Mouse (Mus musculus) common myeloid progenitor, adult 5-6 weeks (primary cell): ENCODE measurements around the gene Atp11a. TPM values are rescaled to one million over a fixed set of nuclear protein-coding genes. Genes with fewer than 3 reads are reported as not detected.

Source experiments
- ATAC-seq: replicated peaks from 2 replicates; pipeline ENCODE4 v1.8.0; 2016; ENCODE audit warnings: low read depth, mild to moderate bottlenecking, moderate TSS enrichment, inconsistent platforms; ENCODE audit not compliant: poor library complexity, severe bottlenecking
- total RNA-seq: library from RNA; stranded (forward); fragments of 200-1000, 187-1606 nt; gene quantifications from 2 replicates; pipeline ENCODE4 v1.2.3, GENCODE M21; 2017

Gene Atp11a
- 6.8 and 9.4 TPM in 2 replicates for total RNA-seq

DNA sequence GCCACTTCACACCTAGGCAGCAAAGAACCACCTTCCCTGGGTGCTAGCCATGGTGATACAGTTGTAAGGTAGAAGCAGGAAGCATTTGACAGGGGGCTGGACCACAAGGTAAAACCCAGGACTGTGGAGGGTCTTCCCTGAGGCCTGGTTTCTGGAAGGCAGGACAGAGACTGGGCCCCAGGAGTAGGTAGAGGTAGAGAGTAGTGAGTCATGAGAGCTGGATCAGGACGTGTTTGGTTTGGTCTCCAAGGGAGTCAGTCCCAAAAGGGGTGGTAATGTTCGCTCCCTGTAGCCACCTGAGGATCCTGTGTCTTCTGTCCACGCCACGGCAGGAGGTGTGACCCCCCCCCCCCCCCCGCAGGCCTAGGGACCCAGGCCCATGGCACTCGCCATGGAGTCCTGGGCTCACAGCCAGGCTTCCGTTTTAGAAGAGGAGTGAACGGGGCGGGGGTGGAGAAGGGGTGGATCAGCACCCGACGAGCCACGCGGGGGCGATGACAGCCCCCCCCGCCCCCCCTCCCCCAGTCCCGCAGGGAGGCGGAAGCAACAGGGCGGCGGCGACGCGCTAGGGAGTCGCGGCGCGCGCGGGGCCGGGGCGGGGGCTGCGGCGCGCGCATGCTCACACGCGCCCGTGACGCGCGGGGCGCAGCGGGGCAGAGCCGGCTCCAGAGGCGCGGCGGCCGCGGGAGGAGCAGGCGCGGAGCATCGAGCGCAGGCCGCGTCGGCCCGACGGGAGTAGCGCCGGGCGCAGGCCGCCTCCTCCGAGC lies at the start of gene Atp11a:
Atp11a (plus strand) TSS at position 624 of the 767 bp plus-strand sequence.
- peak; percentile 40 for ATAC-seq

DNA sequence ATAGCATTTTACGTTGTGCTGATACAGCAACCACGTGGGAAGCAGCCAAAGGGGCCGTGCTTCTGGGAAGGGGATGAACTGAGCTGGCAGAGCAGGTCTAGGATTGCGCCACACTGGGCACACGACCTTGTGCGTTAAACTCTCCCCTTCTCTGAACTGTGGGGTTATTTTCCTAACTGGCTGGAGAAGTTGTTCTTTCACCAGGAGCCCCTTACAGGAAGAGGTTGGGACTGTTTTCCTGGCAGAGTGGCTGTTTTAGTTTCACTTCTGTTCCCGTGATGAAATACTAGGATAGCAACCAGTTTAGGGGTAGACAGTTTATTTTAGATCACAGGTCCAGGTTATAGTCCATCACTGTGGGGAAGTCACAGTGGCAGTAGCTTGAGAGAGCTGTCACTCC lies 45.2 kb upstream of the Atp11a start:
- peak; percentile 56 for ATAC-seq

DNA sequence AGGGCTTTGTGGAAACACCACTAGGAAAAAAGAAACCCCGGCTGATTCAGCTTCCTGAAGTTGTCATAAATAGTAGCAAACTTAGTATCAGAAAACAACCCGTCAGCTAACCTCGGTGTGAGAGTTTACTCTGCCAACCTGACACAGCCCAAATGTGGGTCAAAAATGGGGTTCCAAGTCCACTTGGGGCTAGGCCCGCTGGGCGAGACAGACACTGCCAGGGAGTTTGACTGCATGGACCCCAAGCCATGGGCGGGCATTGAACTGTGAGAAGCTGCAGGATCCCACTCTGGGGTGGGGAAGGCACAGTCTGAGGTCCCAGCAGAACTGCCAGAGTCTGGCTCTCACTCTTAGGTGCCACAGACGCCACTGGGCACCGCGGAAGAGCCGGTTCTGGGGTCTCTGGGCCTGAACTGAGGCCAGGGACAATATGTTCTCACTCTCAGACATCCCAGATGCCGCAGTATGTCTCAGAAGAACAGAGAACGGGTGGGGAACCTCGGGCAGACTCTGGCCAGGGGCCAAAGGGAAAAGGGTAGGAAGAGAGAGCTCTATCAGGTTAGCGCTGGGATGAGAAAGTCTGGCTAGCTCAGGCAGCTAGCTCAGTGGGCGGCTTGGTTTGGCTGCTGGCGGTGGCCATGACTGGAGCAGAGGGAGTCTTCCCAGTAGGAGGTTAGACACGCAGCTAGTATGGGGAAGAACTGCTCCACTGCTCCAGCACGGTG lies 40.8 kb upstream of the Atp11a start:
- no peak for ATAC-seq

DNA sequence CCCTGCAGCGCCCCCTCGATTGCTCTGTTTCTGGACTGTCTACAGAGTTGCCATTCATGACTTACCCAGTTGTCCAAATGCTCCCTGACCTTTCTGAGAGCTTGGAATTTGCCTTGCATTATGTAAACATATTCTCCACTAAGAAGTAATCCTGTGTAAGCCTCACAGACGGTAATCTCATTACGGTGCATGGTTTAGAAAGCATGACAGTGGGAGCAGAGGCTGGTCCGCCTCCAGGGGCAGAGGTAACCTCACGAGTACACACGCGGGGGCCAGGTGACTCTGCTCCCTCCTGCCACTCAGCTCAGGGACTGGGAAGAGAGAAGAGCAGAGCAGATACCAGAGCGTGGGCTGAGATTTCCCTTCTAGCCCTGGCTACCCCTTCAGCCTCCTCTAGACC lies 37.7 kb upstream of the Atp11a start:
- no peak for ATAC-seq

DNA sequence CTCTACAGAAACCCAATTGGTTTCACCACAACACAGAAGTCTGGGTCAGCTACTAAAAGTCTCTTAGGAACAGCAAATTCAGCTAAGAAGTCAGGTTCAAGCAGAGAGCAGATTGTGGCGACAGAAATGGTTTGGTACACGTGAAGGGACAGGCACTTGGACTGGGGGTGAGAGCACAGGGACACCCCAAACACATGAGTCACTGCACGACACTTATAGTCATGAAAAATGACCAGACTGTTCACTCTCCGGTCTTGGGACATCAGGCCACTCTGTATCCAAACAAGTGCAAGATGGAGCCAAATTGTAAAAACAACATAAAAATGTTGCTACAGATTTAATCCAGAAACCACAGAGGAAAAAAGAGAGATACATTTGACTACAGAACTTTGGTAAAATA lies 28.2 kb upstream of the Atp11a start:
- no peak for ATAC-seq

DNA sequence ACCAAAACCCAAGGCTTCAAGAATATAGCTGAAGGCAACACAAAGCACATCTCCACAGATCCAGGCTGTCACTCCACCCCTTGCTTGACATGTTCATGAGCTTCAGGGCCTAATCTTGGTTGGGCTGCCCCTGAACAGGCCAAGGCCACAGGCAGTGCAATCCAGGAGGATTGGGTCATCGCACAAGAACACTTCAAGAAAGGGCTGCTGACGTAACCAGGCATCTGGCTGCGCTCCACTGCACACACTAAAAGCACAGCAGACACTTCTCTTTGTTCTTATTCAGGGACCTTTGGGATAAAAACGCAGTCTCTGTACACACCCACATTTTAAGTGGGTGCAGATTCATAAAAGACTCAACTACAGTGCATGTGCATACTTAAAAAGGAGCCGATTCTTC lies 26.0 kb upstream of the Atp11a start:
- ATAC-seq, result no peak

DNA sequence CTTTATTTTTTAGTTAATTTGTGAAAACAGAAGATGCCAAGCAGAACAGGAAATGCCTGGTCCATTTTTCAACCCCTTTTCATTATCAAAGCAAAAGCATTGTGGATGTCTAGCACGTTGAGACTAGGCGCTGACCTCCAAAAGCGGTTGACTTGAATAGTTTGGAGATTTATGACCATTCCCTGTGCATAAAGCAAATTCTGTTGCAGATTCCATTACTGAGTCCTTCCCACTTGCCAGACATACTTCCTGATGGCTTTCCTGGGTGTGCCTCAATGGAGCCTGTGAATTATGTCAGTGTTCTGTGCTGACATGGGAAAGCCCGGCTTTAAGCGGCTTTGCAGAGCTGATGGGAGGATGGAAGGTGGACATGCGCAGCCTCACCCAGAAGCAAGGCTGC lies 24.4 kb upstream of the Atp11a start:
- no peak for ATAC-seq

DNA sequence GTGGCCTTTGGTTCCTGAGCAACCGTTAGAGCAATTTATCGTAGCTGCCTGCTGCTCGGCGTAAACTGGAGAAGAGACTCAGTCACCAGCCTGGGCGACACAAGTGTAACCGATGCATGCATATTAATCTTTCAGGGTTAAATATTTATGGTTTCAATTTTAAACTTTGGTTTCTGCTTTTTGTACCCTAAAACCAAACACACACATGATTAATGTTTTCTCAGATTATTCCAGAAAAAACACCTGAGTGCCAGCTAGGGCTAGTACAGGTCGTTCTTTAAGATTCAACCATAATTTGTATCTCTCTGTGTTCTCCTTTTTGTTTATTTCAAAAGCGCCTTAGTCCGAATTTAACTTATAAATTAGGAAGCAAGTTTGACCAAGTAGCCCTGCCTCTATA lies 17.7 kb upstream of the Atp11a start:
- no peak for ATAC-seq

DNA sequence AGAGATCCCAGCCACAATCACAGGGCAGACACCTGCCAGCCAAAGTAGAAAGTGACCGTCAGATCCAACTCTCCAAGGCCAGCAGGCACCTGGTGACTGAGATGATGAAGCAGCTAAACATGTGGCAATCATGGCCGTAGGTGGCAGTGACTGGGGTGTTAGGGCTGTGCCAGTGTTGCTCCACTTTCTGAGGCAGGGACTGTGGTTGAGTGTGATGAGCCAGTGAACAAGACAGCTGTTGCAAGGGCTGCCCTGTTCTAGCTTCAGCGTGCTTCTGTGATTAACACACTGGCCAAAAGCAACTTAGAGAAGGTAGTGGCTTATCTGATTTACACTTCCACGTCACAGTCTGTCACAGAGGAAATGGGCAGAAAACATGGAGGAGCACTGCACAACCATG lies 13.4 kb upstream of the Atp11a start:
- ATAC-seq, result no peak

DNA sequence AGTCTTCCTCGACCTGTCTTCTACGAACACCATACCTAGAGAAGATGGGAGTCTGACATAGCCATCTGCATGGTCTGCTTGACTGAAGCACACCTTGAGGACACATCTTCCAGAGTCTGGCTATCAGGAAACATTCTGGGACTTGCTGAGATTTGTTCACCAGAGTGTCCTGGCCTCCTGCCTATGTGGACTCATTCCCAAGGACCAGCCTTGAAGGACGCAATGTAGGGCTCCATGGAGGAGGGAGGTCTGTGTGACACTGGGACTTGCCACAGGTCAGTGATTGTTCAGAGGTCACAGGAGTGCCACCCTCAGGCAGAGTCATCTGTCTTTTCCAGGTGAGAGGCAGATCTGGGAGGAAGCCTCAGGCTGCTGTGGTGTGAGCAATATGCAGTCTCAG lies 8.6 kb upstream of the Atp11a start:
- ATAC-seq, result no peak

DNA sequence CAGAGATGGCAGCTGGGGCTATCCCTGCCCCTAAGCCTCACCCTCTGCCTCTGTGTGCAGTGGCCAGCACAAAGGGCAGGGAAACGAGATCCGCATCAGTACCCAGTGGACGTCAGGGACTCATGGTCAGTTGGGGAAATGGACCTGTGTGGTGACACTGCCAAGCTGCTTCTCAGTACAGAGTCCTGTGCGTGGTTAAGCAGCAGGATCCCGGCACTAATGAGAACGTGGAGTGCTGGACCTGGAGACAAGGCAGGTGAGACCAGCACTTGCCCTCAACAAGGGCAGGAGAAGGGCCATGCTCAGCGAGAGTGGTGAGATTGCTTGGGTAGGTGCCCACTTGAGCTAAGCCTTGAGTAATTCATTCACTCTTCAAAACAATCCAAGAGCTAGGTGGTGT lies 7.7 kb upstream of the Atp11a start:
- no peak for ATAC-seq

DNA sequence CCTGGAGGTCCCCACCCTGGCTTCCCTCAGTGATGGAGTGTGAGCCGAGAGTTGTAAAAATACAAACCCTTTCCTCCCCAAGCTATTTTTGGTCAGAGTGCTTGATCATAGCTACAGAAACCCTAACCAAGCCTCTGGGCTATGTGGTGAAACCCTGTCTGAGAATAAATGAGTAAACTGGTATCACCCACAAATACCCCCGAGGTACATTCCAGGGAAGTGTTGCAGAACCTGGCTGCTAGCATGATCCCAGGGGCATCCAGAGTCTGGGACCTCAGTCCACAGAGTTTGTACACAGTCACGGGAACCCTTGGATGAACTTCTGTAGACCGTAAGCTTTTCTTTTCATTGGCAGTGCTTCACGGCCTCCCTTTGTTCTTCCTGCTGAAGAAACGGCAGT lies 3.8 kb upstream of the Atp11a start:
- no peak for ATAC-seq

DNA sequence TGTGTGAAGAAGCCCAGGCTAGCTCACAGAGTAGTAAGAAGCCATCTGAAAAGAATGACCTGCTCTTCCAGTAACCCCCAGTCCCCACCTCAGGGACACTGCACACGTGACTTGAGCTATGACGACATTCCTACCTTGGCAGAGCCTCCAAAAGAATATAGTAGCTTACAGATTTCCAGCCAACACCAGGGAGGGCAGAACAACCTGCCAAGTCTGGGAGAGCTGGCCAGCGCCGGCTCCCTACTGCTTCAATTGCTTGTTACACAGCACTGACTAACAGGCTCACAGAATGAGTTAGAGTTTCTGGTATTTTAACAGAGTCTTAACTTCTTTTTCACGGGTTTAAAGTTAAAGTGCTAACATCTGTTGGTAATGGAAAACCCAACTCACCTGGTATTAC lies 2.7 kb upstream of the Atp11a start:
- no peak for ATAC-seq

DNA sequence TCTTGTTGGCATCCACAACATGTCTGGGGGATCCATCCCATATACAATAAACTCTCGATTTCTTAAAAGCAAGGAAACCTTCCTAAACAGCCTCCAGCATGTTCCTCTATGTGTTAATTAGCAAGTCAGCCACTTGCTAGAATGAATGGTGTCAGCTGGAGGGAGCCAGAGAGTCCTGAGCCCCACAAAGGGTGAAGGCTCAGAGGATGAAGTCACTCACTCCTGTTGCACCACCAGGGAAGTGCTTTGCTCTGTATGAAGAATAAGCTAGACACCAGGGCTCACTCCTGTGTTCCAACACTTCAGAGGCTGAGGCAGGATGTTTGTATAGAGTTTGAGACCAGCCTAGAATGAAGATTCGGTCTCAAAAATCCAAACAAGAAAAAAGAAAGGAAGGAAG lies 1.5 kb upstream of the Atp11a start:
- peak; percentile 80 for ATAC-seq

DNA sequence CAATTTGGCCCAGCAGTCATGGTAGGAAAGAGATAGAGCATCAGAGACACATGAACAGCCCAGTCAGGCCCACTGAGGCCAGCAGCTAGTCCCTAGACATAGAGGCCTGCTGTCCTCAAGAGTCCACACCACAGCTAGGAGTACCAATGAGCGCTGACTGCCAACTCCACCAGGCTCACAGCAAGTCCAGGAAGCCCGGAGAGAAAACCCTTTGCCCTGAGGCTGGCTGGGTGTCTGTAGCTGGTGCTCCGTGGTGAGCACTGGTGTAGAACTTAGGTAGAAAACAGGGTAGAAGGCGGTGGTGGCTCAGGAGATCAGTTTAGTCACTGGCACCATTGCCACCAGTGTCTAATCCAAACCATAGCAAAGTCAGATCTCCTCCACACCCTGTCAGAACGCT lies 988 bp upstream of the Atp11a start:
- ATAC-seq, result no peak

DNA sequence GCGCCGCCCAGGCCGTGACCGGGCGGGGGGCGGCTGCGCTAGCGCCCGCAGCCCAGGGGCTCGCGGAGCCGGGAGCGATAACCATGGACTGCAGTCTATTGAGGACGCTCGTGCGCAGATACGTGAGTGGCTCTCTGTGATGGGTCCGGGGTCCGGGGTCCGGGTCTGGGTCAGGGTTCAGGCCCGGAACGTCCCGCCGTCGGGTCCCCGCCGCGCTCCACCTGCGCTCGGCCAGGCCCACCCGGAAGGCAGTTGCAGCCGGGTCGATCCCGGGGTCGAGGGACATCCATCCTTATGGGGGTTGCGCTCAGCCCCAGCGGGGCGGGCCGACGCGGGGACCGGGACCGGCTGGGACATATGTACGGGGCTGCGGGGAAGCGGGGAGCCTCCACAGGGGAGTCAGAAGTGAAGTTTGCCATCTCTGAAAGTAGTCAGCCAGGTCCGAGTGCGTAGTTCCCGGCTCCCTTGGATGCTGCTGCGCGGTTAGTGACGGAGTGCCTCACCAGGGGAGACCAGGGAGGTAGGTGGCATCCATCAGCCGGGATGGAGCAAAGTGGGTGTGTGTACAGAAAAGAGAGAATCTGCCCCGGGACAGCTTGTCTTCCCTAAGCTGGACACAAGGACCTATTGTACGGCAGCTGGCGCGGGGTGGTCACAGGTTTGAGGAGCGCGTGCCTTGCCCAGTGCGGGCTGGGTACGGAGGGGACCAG lies 572 bp downstream of the Atp11a start:
- peak; percentile 27; the same call in 1 of the 2 replicates for ATAC-seq

DNA sequence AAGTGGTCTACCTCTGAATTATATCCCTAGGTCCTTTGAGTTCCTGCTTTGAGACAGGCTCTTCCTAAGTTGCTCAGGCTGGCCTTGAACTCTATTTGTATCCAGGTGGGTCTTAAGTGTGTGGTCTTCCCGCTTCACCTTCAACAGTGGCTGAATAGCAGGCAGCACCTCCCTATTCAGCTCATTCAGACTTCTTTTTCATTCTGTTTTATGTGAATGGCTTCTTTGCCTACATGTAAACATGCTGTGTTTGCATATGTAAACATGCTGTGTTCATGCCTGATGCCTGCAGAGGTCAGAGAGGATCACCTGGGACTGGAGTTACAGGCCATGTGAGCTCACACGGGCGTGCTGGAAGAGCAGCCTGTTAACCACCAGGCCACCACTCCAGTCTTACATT lies 3.1 kb downstream of the Atp11a start:
- no peak for ATAC-seq

DNA sequence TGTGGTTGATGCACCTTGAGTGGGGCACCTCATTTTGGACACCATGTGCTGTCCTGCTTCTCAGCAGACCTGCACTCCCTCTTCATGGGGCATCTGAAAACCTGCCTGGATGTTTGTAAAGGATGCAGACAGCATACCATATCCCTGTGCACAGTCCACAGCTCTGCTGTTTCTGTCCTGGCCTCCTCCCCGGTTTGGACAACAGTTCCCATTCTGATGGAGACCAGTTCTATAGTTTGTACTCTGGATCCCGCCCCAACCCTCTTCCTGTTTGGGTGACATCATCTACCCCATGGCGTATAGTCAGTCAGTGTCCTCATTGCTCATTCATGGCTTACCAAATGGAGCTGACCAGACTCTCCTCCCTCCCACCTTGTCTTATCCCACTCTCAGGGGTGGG lies 5.1 kb downstream of the Atp11a start:
- no peak for ATAC-seq

DNA sequence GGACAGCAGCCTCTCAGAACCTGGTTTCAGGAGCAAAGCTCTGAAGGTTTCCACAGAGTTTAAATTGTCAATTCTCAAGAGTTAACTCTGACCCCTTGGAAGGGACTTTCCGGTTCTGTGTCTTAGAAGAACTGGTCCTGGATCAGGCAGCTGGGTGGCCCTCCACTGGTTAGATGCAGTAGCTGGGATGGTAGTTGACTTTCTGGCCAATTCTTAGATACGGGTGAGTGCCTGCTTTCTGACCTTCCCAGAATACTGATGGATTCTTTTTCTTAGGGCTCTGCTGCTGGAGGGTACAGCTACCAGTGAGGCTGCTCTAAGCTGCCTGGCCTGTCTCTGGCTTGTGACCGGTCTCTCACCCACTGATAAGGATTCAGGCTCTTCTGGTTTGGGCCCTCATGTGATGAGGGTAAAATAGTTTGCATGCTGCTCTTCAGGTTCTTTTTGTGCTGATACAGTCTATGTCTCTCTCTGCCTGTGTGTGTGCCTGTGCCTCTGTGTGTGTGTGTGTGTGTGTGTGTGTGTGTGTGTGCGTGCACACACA lies 6.8 kb downstream of the Atp11a start:
- no peak for ATAC-seq

DNA sequence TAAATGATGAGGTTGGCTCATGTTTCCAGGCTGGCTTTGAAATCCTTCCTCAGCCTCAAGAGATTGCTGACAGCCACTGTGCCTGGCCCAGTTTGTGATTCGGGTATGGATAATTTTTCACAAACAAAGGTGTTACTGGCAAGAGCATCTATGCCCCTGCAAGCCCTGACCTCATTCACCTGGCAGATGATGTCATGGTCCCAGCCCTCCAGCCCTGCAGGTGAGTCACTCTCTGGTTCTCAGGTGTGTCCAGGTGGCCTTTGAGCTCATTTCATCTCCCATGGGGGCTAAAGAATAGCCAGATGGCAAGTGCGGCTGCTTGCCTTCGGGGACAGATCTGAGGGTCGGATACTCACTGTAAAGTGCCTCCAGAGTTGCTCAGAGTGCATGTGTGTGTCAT lies 8.2 kb downstream of the Atp11a start:
- no peak for ATAC-seq

DNA sequence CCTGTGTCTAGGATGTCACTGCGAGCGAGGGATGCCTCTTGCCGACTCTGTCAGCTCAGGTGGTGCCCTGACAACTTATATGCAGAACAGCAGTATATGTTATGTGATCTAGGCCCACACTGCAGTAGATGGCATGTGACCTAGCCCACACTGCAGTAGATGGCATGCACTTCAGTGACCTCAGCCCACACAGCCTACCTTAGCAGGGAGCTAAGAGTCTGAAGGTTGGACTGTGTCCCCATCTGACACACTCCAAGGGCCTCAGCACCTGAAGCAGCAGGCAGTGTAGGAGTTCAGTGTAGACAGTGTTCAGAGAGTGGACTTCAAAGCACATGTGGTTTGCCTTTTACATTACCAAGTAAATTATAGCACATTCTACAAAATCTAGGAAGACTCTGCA lies 10.4 kb downstream of the Atp11a start:
- ATAC-seq, result no peak
